Mouse (Mus musculus): ENCODE measurements around the gene Cisd1.
"Not testable (repeated sequence)": the region's sequence is repeated elsewhere in the genome, so short reads cannot be mapped to it uniquely, and the experiment has no call there.

Cisd1 gene

DNA sequence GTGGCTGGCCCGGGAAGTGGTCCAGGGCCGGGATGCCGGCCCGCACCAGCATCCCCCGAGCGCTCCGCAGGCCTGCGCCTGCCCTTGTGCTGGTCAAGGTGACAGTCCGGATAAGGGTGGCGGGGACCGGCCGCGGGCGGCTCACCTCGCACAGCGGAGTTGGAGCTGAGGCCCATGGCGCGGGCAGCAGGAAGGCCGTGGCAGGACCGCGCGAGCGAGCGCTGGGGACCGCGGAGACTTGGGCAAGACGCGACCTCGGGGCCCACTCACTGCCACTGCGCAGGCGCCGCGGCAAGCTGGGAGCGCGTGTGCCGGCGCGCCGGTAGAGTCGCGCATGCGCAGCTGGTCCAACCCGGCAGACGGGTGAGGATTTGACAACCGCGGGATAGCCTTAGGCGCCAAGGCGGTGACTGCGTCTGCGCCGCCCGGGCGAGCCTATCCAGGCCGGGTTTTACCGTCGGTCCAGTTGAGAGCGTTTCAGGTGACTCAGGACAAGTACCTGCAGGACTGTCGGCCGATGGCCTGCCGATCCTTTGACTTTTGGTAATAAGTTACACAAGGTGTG lies at the start of gene Cisd1:
Gene Cisd1 (minus strand): TSS at position 376 of the 565 bp plus-strand sequence.
- peak; percentile 82 for DNase-seq (ENCODE audit: low spot score)

DNA sequence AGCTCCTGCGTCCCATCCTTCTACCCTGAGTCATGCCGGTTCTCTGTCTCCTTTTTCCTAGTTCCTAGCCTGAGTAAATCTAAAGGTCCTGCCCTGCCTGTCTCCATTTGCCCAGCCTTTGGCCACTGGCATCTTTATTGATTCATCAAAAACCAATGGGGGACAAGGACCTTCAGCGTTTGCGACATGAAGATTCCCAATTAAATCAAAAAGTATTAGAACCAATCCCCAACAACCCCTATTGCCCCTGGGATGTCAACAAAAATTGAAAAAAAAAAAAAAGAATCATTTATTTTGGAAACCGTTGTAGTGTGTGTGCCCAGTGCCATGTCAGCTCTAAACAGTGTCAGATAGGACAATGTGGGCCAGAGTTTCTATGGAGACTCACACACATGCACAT lies 44.6 kb upstream of the Cisd1 start:
- DNase-seq (ENCODE audit: low spot score): no peak

GRCm38 (mm10) chr10:71384159-71385044 lies 39.6 kb upstream of the Cisd1 start:
- no peak for DNase-seq (ENCODE audit: low spot score)

DNA sequence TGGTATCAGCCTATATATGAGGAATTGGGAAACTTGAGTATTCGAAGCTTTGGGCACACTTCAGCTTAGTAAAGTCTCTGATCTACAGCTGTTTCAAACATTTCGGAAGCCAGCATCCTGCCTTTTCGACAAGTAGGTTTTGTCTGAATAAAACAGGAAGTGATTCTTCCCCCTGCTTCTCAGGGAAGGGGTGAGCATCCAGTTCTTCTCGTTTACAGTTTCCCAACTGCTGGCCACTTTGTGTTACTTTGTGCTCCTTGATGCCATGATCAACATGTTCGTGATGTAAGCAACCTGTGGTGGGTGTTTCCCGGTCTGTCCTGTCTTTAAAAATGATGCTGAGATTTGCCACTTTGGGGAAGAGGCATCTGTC lies 38.8 kb upstream of the Cisd1 start:
- DNase-seq (ENCODE audit: low spot score): not testable (repeated sequence)

GRCm38 (mm10) chr10:71382858-71383551 lies 38.3 kb upstream of the Cisd1 start:
- DNase-seq (ENCODE audit: low spot score): no peak

DNA sequence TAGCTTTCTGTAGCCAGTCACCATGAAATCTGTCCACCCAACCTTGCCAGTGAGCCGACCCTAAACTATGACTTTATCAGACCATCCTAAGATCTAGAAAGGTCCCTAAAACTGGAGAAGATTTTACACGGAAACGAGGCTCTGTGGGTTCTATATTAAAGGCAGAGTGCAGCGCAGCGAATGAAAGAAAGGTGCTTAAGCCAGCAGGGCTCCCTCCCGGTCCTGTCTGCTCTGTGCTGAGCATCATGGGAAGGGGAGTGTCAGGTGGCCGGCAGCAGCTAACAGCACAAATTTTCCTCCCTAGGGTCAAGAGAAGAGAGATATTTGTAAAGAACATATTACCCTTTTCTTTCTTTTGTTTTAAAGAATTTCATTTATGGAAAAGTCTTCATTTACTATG lies 37.4 kb upstream of the Cisd1 start:
- no peak for DNase-seq (ENCODE audit: low spot score)

- no peak for DNase-seq (ENCODE audit: low spot score)
Measured at GRCm38 (mm10) chr10:71381471-71382033, 36.8 kb upstream of the Cisd1 start.

- DNase-seq (ENCODE audit: low spot score): no peak
Measured at GRCm38 (mm10) chr10:71380406-71380805, 35.7 kb upstream of the Cisd1 start.

- no peak for DNase-seq (ENCODE audit: low spot score)
Measured at GRCm38 (mm10) chr10:71376014-71376413, 31.3 kb upstream of the Cisd1 start.

DNA sequence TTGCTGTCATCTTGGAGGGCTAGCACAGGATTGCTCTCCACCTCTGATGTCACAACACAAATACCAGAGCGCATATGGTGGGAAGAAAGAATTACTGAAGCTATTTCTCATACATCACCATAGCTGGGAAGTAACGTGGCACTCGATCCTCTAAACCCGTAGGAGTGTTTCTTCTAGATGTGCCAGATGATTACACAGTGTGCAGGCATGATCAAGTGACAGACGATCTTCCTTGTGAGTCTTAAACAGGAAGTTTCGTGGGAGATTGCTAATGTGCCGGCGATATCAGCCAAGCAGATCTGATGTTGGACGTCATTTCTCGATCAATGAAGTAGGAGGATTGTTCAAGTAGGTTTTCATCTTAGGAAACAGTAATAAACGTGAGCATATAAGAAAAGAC lies 29.0 kb upstream of the Cisd1 start:
- DNase-seq (ENCODE audit: low spot score): no peak

GRCm38 (mm10) chr10:71371881-71372280 lies 27.1 kb upstream of the Cisd1 start:
- no peak for DNase-seq (ENCODE audit: low spot score)

GRCm38 (mm10) chr10:71369466-71369865 lies 24.7 kb upstream of the Cisd1 start:
- no peak for DNase-seq (ENCODE audit: low spot score)

GRCm38 (mm10) chr10:71368128-71368940 lies 23.6 kb upstream of the Cisd1 start:
- no peak for DNase-seq (ENCODE audit: low spot score)

DNA sequence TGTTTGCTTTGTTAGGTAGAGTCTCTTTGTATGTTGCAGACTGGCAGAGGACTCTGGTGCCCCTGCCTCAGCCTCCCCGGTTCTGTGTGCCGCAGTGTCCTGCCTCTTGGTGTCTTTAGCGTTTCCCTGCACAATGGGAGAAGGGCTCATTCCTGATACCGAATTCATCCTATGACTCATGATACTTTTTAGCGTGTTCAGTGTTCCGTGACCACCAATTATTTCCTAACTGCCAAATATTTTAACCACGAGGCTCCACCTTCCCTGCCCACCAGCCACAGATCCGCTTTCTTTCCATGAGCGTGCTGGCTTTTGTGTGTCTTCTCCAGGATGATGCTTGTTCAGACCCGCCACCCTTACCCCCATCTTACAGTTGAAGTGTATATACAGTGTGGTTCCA lies 19.1 kb upstream of the Cisd1 start:
- DNase-seq (ENCODE audit: low spot score): no peak

DNA sequence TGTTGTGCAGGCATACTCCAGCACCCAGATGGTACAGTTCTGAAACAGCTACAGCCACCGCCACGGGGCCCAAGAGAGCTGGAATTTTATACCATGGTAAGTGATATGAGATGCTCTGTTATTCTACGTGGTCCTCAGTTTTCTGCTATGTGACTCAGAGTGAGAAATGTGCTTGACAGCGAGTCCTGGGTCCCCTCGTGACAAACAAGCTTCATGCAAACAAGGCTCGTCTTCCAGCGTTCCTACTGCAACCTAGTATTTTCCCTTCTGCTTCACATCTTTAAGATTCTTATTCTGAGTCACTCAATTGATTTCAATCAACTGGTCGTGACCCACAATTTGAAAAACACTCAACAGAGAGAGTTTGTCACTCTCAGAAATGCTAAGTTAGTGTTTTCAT lies 18.7 kb upstream of the Cisd1 start:
- no peak for DNase-seq (ENCODE audit: low spot score)

DNA sequence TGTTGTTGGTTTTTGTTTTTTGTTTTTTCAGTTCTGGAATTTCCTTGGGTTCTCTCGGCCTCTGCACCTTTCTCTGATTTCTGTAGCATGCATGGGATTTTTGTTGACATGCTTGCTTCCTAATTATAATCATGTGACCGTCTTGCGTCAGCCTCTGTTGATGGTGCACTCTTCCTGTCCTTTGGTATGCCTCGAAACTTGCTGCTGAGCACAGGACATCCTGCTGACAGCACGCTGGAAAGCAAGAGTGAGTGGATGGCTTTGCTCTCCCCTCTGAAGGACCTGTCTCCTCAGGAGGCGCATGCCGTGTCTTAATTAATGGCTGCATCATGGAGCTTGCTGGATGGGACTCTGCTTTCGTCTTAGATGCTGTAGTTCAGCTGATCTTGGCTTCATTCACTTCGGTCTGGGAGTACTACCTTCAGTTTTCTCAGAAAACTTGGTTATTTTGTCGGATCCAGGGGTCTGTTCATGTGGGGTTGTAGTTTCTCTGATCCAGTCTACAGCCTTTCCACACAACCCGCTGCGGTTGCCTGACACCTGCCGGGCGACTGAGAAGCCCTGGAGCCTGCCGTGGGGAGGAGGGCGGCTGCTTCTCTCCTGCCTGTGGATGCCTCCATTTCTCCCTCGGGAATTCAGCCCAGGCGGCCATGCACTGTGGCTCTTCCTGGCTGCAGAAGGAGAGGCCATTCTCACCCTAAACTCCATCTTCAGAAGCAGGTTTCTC lies 17.2 kb upstream of the Cisd1 start:
- no peak for DNase-seq (ENCODE audit: low spot score)

DNA sequence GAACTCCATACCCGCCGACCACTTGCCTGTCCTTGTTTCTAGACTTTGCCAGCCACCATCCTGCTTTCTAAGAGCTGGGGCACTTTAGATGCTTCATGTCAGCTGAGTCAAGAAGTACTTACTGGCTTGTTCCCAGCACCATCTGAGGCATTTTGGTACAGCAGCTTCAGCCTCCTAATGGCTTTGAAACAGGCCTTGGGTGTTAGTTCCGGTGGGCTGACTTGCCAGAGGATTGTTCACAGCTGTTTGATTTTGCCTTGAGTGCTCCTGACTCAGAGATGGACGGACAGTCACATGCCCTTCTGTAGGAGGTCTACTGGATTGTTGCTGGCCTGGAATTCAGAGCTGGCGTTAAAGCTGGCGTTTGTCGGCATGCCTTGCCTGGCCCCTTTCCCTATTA lies 16.3 kb upstream of the Cisd1 start:
- DNase-seq (ENCODE audit: low spot score): no peak

DNA sequence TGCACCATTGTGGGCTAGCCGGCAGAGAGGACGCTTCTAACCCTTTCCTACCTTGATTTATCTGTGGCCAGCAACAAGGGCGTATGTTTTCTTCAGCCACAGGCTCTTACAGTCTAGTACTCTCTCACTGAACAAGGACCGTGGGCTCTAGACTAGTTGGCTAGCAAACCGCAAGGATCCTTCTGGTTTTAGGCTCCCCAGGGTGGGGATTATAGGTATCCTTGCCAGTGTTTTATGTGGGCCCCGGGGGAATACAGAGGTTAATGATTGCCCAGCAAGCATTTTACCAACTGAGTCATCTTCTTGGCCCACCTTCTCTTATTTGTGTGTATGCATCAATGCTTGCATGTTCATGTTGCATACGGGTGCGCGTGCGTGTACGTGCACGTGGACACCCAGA lies 10.2 kb upstream of the Cisd1 start:
- no peak for DNase-seq (ENCODE audit: low spot score)

GRCm38 (mm10) chr10:71353850-71354249 lies 9.1 kb upstream of the Cisd1 start:
- no peak for DNase-seq (ENCODE audit: low spot score)

- no peak for DNase-seq (ENCODE audit: low spot score)
Measured at GRCm38 (mm10) chr10:71351301-71351700, 6.5 kb upstream of the Cisd1 start.

DNA sequence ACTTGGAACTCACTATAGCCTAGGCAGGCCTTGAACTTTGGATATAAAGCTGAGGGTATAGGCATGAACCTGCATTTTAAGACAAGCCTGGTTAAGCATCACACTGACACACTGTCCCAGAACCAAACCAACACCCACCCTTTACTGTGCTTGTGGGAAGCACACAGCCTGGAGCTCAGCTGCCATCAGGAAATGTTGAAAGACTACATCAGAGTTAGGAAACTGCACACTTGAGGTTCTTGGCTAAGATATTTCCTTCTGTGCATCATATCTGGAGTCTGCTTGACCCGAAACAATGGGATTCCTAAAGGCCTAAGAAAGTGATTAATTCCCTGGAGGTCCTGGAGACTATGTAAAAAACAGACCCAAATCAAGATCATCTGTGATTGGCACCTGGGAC lies 4.5 kb upstream of the Cisd1 start:
- no peak for DNase-seq (ENCODE audit: low spot score)
